Mouse (Mus musculus) cerebellum, adult 2 months (tissue): Measurements from ENCODE around the gene Nrxn2. TPM values are rescaled to one million over a fixed set of nuclear protein-coding genes. Genes with fewer than 3 reads are reported as not detected.
A peak's percentile ranks its signal among the peaks of the same experiment; 100 is the strongest.

ENCODE experiments used
- DNase-seq, 2 experiments: peaks; one replicate each; pipeline ENCODE4 v3.0.0; 2021
- H3K27ac ChIP-seq: fragments of 200-500 bp; 2 replicates; pipeline ENCODE4 v1.5.1; 2012; ENCODE audit warnings: low read length, control low read depth, inconsistent platforms; ENCODE audit not compliant: insufficient read depth
- H3K27me3 ChIP-seq: fragments of 200-500 bp; 2 replicates; pipeline ENCODE4 v1.6.1; 2012; ENCODE audit warnings: inconsistent platforms, mild to moderate bottlenecking, low read length, moderate library complexity; ENCODE audit not compliant: control insufficient read depth, insufficient read depth
- H3K4me1 ChIP-seq: fragments of 200-500 bp; 2 replicates; pipeline ENCODE4 v1.6.1; 2011; ENCODE audit warnings: low read length; ENCODE audit not compliant: control insufficient read depth, insufficient read depth
- H3K4me3 ChIP-seq: fragments of 200-500 bp; replicated peaks from 2 replicates; pipeline ENCODE3; 2011; ENCODE audit warnings: mild to moderate bottlenecking, low read depth, low read length, control low read depth; ENCODE audit not compliant: insufficient read depth
- CTCF ChIP-seq: fragments of 200-500 bp; IDR thresholded peaks from 2 replicates; pipeline ENCODE4 v1.5.1; 2011; ENCODE audit warnings: low read depth, mild to moderate bottlenecking, control low read depth, low read length, moderate library complexity, borderline replicate concordance; ENCODE audit not compliant: insufficient read depth
- POLR2A ChIP-seq: fragments of 200-500 bp; IDR thresholded peaks from 2 replicates; pipeline ENCODE4 v1.6.1; 2011; ENCODE audit warnings: low read length, control low read depth, borderline replicate concordance; ENCODE audit not compliant: insufficient read depth
- whole genome bisulfite sequencing: fragments of 180-500 bp; shearing (Covaris S2); methylation state at CpG from one replicate; pipeline ENCODE4 v1.1.7; 2018; 5-methylcytosine and 5-hydroxymethylcytosine counted together
- polyA plus RNA-seq: library from polyadenylated mRNA; depleted of rRNA; stranded (reverse); fragments of >200 nt; gene quantifications from 2 replicates; pipeline ENCODE4 v1.2.3, GENCODE M21; 2012

The Nrxn2 gene
- polyA plus RNA-seq, 1 experiment = 420 TPM

DNA sequence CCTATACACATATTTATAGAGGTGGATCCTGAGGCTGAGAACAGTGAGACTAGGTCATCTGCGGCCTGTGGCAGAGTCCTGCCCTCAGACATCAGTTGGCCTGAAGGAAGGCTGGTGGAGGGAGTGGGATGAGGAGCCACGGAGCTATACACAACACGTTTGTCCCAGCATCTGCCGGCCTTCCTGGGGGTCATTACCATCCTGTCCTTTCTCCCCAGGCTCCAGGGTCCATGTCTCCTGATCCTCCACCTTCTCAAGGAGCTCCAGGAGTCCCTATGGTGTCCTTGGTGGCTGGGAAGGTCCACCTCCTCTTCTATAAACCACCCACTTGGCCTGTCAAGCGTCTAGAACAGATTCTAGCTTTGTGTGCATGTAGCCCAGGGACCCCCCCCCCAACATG, 129.3 kb downstream of the Nrxn2 start:
- Histone ChIP-seq H3K27me3 (no peaks in the 10 kb centered on the region), H3K27ac (peak overlapping the region; percentile 94), H3K4me3 (no peak overlapping the region), H3K4me1 (peaks cover 65% of the 10 kb centered on the region)
- WGBS = 66% methylated on average over 5 of the region's 5 CpGs
- TF ChIP-seq POLR2A (no peak), CTCF (no peak)
- peak; percentile 25 to 37 for DNase-seq

GRCm38 (mm10) chr19:6548431-6549410, 130.2 kb downstream of the Nrxn2 start:
- no peaks in the 10 kb centered on the region for H3K27me3 ChIP-seq
- H3K27ac ChIP-seq = peak overlapping the region; percentile 94
- H3K4me3 ChIP-seq = no peak overlapping the region
- 11% methylated on average over 16 of the region's 16 CpGs for WGBS
- DNase-seq = peak; percentile 69 to 70
- H3K4me1 ChIP-seq = peaks cover 62% of the 10 kb centered on the region
- no peak for TF ChIP-seq CTCF

- H3K4me1 ChIP-seq = peaks cover 68% of the 10 kb centered on the region
- 3% methylated on average over 11 of the region's 11 CpGs for WGBS
- H3K4me3 ChIP-seq = no peak overlapping the region
- peak; percentile 87 to 93 for DNase-seq
- peak overlapping the region; percentile 94 for H3K27ac ChIP-seq
- H3K27me3 ChIP-seq = no peaks in the 10 kb centered on the region
- TF ChIP-seq CTCF (no peak), POLR2A (no peak)
Observed at GRCm38 (mm10) chr19:6549566-6549965, 131.0 kb downstream of the Nrxn2 start.

DNA sequence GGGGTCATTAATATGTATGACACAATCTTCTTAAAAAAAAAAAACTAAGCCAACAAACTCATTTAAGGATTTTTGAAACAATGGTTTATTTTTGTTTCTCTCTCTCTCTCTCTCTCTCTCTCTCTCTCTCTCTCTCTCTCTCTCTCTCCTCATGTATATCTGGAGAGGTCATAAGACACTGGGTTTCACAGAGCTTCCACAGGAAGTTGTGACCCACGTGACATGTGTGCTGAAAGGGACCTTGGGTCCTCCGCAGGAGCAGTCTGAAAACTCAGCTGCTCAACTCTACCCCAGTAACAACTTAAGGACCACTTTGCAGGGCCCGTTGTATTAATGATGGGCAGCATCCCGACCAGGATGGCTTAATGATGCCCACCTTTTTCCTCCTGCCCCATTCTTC, 132.7 kb downstream of the Nrxn2 start:
- TF ChIP-seq CTCF (no peak), POLR2A (no peak)
- Histone ChIP-seq H3K4me1 (peaks cover 57% of the 10 kb centered on the region), H3K4me3 (no peak overlapping the region), H3K27ac (no peak overlapping the region), H3K27me3 (no peaks in the 10 kb centered on the region)
- 79% methylated on average over 4 of the region's 4 CpGs for WGBS
- no peak for DNase-seq

DNA sequence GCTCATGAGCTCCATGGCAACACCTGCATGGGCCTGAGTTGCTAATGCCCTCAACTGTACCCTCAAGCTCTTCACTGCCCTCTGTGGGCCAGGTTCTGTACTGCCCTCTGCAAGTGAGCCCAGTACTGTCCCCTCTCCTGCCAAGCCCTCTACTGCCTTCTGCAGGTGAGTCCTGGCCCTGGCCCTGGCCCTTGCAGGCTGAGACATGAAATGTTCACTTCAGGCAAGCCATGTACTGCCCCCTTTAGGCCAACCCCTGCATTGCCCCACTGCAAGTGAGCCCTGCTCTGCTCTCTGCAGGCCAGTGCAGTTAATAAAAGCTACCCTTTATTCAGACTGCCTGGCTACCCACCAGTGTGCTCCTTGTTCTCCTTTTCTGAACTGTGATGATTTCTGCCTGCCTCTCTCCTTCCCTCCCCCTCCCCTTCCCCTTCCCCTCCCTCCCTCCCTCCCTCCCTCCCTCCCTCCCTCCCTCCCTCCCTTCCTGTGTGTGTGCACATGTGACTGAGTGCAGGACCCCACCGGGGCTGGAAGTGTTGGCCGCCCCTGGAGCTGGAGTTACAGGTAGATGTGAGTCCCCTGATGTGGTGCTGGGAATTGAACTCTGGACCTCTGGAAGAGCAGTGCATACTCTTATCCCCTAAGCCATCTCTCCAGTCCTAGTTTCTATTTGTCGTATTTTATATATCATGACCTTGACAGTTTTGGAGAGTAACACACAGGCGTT, 133.9 kb downstream of the Nrxn2 start:
- no peak overlapping the region for H3K4me3 ChIP-seq
- WGBS = 93% methylated on average over 4 of the region's 4 CpGs
- TF ChIP-seq CTCF = peak; percentile 92
- no peak for TF ChIP-seq POLR2A
- no peaks in the 10 kb centered on the region for H3K27me3 ChIP-seq
- no peak overlapping the region for H3K27ac ChIP-seq
- peaks cover 45% of the 10 kb centered on the region for H3K4me1 ChIP-seq
- peak; percentile 74 for DNase-seq

DNA sequence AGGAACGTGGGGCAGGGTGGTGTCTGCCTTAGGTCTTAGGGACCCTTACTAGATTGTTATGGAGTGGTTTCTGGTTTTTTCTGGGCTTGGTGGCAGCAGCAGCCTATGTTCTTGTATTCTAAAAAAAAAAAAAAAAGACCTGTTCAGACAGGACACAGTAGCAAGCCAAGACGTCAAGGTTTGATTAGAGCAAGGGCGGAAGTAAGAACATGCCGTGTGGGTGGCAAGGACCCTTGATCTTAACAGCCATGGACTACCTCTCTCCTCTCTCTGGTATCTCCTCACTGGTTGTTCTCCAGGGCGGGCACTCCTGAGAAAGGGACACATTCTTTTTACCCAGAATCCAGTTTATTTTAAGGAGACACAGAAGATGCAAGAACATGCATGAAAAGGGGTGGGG, 134.6 kb downstream of the Nrxn2 start:
- DNase-seq = no peak
- WGBS = 90% methylated on average over 5 of the region's 5 CpGs
- TF ChIP-seq CTCF (no peak), POLR2A (no peak)
- Histone ChIP-seq H3K4me3 (no peak overlapping the region), H3K27me3 (no peaks in the 10 kb centered on the region), H3K27ac (no peak overlapping the region), H3K4me1 (peaks cover 38% of the 10 kb centered on the region)

DNA sequence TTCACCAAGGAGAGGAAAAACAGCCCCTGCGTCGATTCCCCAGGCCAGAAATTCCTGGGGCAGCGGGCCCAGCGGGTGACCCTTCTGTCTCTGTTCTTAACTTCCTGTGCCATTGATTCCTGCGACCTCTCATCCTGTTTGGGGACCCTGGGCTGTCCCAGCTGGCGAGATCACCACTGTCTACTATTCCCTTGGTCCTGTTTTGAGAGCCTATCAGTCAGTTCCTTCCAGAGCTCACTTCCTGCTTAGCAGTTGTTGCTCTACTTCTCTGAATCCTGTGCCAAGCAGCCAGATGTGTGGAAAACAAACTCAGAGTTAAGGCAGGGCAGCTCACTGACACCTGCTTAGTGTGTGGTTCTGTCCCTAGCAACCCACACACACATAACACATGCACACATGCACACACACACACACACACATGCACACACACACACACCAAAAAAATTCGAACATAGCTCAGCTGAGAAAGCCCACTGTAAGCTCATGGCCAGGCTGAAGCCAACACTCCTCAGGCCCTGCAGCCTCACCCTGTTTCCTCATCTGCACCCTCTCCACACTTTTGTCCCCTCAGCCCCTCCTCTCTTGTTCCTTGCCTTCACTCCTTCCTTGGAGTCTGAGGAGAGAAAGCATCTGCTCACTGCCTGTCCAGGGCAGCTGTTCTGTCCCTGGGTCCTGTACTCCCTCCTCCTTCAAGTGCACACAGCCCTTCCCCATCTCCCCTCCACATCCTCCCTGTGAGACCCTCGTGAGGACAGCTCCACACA, 135.5 kb downstream of the Nrxn2 start:
- Histone ChIP-seq H3K4me3 (no peak overlapping the region), H3K4me1 (peaks cover 30% of the 10 kb centered on the region), H3K27ac (no peak overlapping the region), H3K27me3 (no peaks in the 10 kb centered on the region)
- peak in 1 of 2 experiments; percentile 17 for DNase-seq
- TF ChIP-seq CTCF (no peak), POLR2A (no peak)
- 58% methylated on average over 8 of the region's 8 CpGs for WGBS

- Histone ChIP-seq H3K27me3 (no peaks in the 10 kb centered on the region), H3K4me1 (no peaks in the 10 kb centered on the region), H3K4me3 (no peak overlapping the region), H3K27ac (no peak overlapping the region)
- 75% methylated on average over 4 of the region's 4 CpGs for WGBS
- TF ChIP-seq CTCF (no peak), POLR2A (no peak)
- no peak for DNase-seq
Observed at GRCm38 (mm10) chr19:6559576-6559975, 141.0 kb downstream of the Nrxn2 start.
